Mouse (Mus musculus) liver, embryonic 12.5 days (tissue): ENCODE data around the gene Gm2163. TPM values are rescaled to one million over a fixed set of nuclear protein-coding genes. Genes with fewer than 3 reads are reported as not detected.
"Not testable (repeated sequence)": the region's sequence is repeated elsewhere in the genome, so short reads cannot be mapped to it uniquely, and the experiment has no call there.

Source experiments
- ATAC-seq: fragments of 200-750 bp; cut with Nextera tagmentation; 2 replicates; pipeline ENCODE4 v1.8.0; 2017; ENCODE audit warnings: moderate number of reproducible peaks, mild to moderate bottlenecking, moderate library complexity
- H3K27ac ChIP-seq: fragments of 300-500 bp; sonication (generic); 2 replicates; pipeline ENCODE4 v1.5.1; 2016; ENCODE audit warnings: mild to moderate bottlenecking
- H3K27me3 ChIP-seq: fragments of 300-500 bp; sonication (generic); replicated peaks from 2 replicates; pipeline ENCODE4 v1.6.1; 2016; ENCODE audit warnings: mild to moderate bottlenecking, moderate library complexity
- H3K36me3 ChIP-seq: fragments of 300-500 bp; sonication (generic); 2 replicates; pipeline ENCODE4 v1.6.1; 2016; ENCODE audit warnings: mild to moderate bottlenecking, moderate library complexity
- H3K4me1 ChIP-seq: fragments of 300-500 bp; sonication (generic); 2 replicates; pipeline ENCODE4 v1.6.1; 2016
- H3K4me2 ChIP-seq: fragments of 300-500 bp; sonication (generic); 2 replicates; pipeline ENCODE4 v1.6.1; 2016; ENCODE audit warnings: mild to moderate bottlenecking, moderate library complexity
- H3K4me3 ChIP-seq: fragments of 300-500 bp; sonication (generic); 2 replicates; pipeline ENCODE4 v1.5.1; 2016; ENCODE audit warnings: mild to moderate bottlenecking, moderate library complexity
- H3K9ac ChIP-seq: fragments of 300-500 bp; sonication (generic); 2 replicates; pipeline ENCODE4 v1.6.1; 2016; ENCODE audit warnings: mild to moderate bottlenecking, moderate library complexity
- H3K9me3 ChIP-seq: fragments of 300-500 bp; sonication (generic); replicated peaks from 2 replicates; pipeline ENCODE4 v1.6.1; 2016; ENCODE audit warnings: mild to moderate bottlenecking, moderate library complexity
- WGBS: fragments of 180-500 bp; shearing (Covaris S2); methylation state at CpG from one replicate; pipeline ENCODE4 v1.1.7; 2016; ENCODE audit not compliant: insufficient replicate concordance; 5-methylcytosine and 5-hydroxymethylcytosine counted together
- polyA plus RNA-seq: library from polyadenylated mRNA; unstranded; fragments of >200 nt; fragmentation: Nextera tagmentation; extraction: Ambion mirVana; gene quantifications from 2 replicates; pipeline ENCODE4 v1.2.1, GENCODE M21; 2016

Gene Gm2163
- not detected in 2 replicates for polyA plus RNA-seq

GRCm38 (mm10) chr4:42466452-42466851 lies at the start of gene Gm2163:
TSS of gene Gm2163 (plus strand) at chr4:42466752.
- ATAC-seq, H3K4me2 ChIP-seq, H3K27ac ChIP-seq, H3K27me3 ChIP-seq, H3K4me3 ChIP-seq, H3K36me3 ChIP-seq, H3K4me1 ChIP-seq, H3K9me3 ChIP-seq, H3K9ac ChIP-seq: not testable (repeated sequence)
- WGBS: no CpG with 5 or more reads among the region's 5 CpGs

- H3K4me1 ChIP-seq, H3K4me3 ChIP-seq, H3K27me3 ChIP-seq, H3K27ac ChIP-seq, H3K36me3 ChIP-seq, H3K4me2 ChIP-seq, H3K9ac ChIP-seq, H3K9me3 ChIP-seq, ATAC-seq: not testable (repeated sequence)
- no CpG with 5 or more reads among the region's 18 CpGs for WGBS
Measured at GRCm38 (mm10) chr4:42439078-42439477, 27.5 kb upstream of the Gm2163 start, which contains the start of gene Gm21586. TSS of gene Gm21586 (plus strand) at chr4:42439378.

- H3K4me3 ChIP-seq, H3K4me2 ChIP-seq, H3K9ac ChIP-seq, H3K9me3 ChIP-seq, H3K36me3 ChIP-seq, ATAC-seq, H3K27me3 ChIP-seq, H3K27ac ChIP-seq, H3K4me1 ChIP-seq: not testable (repeated sequence)
- WGBS: no CpG with 5 or more reads among the region's 1 CpGs
Measured at GRCm38 (mm10) chr4:42528075-42528474, 61.5 kb downstream of the Gm2163 start, which contains the start of gene Fam205a2. TSS of gene Fam205a2 (minus strand) at chr4:42528175.

GRCm38 (mm10) chr4:42611895-42612294 lies 145.3 kb downstream of the Gm2163 start, which contains the start of gene Gm10591:
TSS of gene Gm10591 (plus strand) at chr4:42612195.
- not testable (repeated sequence) for H3K9me3 ChIP-seq, ATAC-seq, H3K9ac ChIP-seq, H3K4me2 ChIP-seq, H3K4me3 ChIP-seq, H3K4me1 ChIP-seq, H3K36me3 ChIP-seq, H3K27me3 ChIP-seq, H3K27ac ChIP-seq
- WGBS: no CpG with 5 or more reads among the region's 5 CpGs

GRCm38 (mm10) chr4:42629419-42629818 lies 162.9 kb downstream of the Gm2163 start, which contains the start of gene Gm2564:
TSS of gene Gm2564 (plus strand) at chr4:42629719.
- not testable (repeated sequence) for ATAC-seq, H3K9ac ChIP-seq, H3K9me3 ChIP-seq

More at GRCm38 (mm10) chr4:42629419-42629818, 162.9 kb downstream of the Gm2163 start, which contains the start of gene Gm2564:
- H3K4me2 ChIP-seq, H3K27me3 ChIP-seq, H3K4me1 ChIP-seq, H3K36me3 ChIP-seq, H3K27ac ChIP-seq, H3K4me3 ChIP-seq: not testable (repeated sequence)
- no CpG with 5 or more reads among the region's 8 CpGs for WGBS

Other genes starting within 250 kb of the Gm2163 start
- not detected in 2 replicates for gene Gm10600, start 226.1 kb upstream of the Gm2163 start, polyA plus RNA-seq
- gene Ccl21b, start 211.0 kb upstream of the Gm2163 start, polyA plus RNA-seq: not detected in 2 replicates
- not detected in 2 replicates for gene Gm21953, start 172.5 kb upstream of the Gm2163 start, polyA plus RNA-seq
- gene Fam205a3, start 148.4 kb upstream of the Gm2163 start, polyA plus RNA-seq: not detected in 2 replicates
- not detected in 2 replicates for gene Gm21586, start 27.4 kb upstream of the Gm2163 start, polyA plus RNA-seq
- not detected in 2 replicates for gene Fam205a2, start 61.4 kb downstream of the Gm2163 start, polyA plus RNA-seq
- gene Gm10591, start 145.4 kb downstream of the Gm2163 start, polyA plus RNA-seq: not detected in 2 replicates
- gene Gm2564, start 163.0 kb downstream of the Gm2163 start, polyA plus RNA-seq: not detected in 2 replicates
- gene Ccl27b, start 188.5 kb downstream of the Gm2163 start, polyA plus RNA-seq: not detected in 2 replicates
- gene Il11ra2, start 195.1 kb downstream of the Gm2163 start, polyA plus RNA-seq: not detected in 2 replicates